Mouse (Mus musculus): Measurements from ENCODE around the gene Dis3l2. TPM values are rescaled to one million over a fixed set of nuclear protein-coding genes. Genes with fewer than 3 reads are reported as not detected.

Dis3l2 gene
- total and polyA plus RNA-seq, 3 experiments: 11.2 to 14.9 (median 14.8) TPM

- peak; percentile 56 for DNase-seq
These were observed 367.1 kb downstream of the Dis3l2 start for GRCm38 (mm10) chr1:87070720-87071119.

GRCm38 (mm10) chr1:87073776-87074175, 370.2 kb downstream of the Dis3l2 start:
- DNase-seq: no peak

GRCm38 (mm10) chr1:87086196-87086595, 382.6 kb downstream of the Dis3l2 start:
- DNase-seq: no peak

GRCm38 (mm10) chr1:87086964-87087363, 383.4 kb downstream of the Dis3l2 start:
- DNase-seq: no peak

GRCm38 (mm10) chr1:87089251-87089650, 385.6 kb downstream of the Dis3l2 start:
- DNase-seq: no peak

- DNase-seq: no peak
These were observed 386.2 kb downstream of the Dis3l2 start, which contains the start of gene Alppl2 for GRCm38 (mm10) chr1:87089828-87090227. Alppl2 (minus strand) TSS chr1:87089928.

- DNase-seq: no peak
These were observed 392.0 kb downstream of the Dis3l2 start for GRCm38 (mm10) chr1:87095642-87096041.

- peak; percentile 82 for DNase-seq
These were observed 394.9 kb downstream of the Dis3l2 start for GRCm38 (mm10) chr1:87098358-87098975.

Other genes with a start within 250 kb of the Dis3l2 start
- gene Ptma, start 177.1 kb upstream of the Dis3l2 start, total RNA-seq (2021): 100 to 1,000 TPM; 538 to 582 TPM
- 728 and 947 TPM in 2 replicates for gene Ptma, start 177.1 kb upstream of the Dis3l2 start, polyA plus RNA-seq (2012; rRNA removed)
- gene Pde6d, start 121.2 kb upstream of the Dis3l2 start, total RNA-seq (2021): 10 to 100 TPM; 29.3 to 39.5 TPM
- 10.2 and 12.8 TPM in 2 replicates for gene Pde6d, start 121.2 kb upstream of the Dis3l2 start, polyA plus RNA-seq (2012; rRNA removed)
- 10 to 100 TPM in 1 of 2 experiments, 1 to 10 TPM in 1; 9.8 to 10.2 TPM for gene Cops7b, start 120.9 kb upstream of the Dis3l2 start, total RNA-seq (2021)
- 15.8 and 18.0 TPM in 2 replicates for gene Cops7b, start 120.9 kb upstream of the Dis3l2 start, polyA plus RNA-seq (2012; rRNA removed)
- under 1 TPM in 1 of 2 experiments, not detected in 1; 0.55 TPM for gene Nppc, start 33.2 kb upstream of the Dis3l2 start, total RNA-seq (2021)
- gene Nppc, start 33.2 kb upstream of the Dis3l2 start, polyA plus RNA-seq (2012; rRNA removed): 0.44 and 0.45 TPM in 2 replicates